Comparison of ENCODE assay signal across 26 mouse cellular contexts in genomic region chr1:176310174-176310573, GRCm38 (mm10). TPM values are rescaled to one million over a fixed set of nuclear protein-coding genes. Genes with fewer than 3 reads are reported as not detected.
"Had no signal": no experiment of that assay in that cellular context is flagged by ENCODE, and none has a peak within 500 bp of the region (broad histone marks: within the 10 kb centered on the region; RNA-seq: fewer than 3 reads in every experiment).

No protein-coding gene starts in this region.

- H3K9me3 ChIP-seq: heart, embryonic 10.5 days; heart, embryonic 12.5 days; hindbrain, embryonic 10.5 days; hindbrain, embryonic 12.5 days; intestine, embryonic 15.5 days; limb, embryonic 10.5 days; limb, embryonic 12.5 days; liver, embryonic 13.5 days; liver, embryonic 15.5 days had no signal

- H3K27ac ChIP-seq: gastrocnemius, adult 2 months; heart, embryonic 10.5 days; hindbrain, embryonic 10.5 days; hindbrain, embryonic 12.5 days; hindbrain, embryonic 14.5 days; intestine, embryonic 15.5 days; layer of hippocampus, adult 2 months; left cerebral cortex, adult 2 months; limb, embryonic 10.5 days; limb, embryonic 12.5 days; liver, embryonic 13.5 days; liver, embryonic 15.5 days had no signal

- H3K27me3 ChIP-seq: heart, embryonic 12.5 days; hindbrain, embryonic 12.5 days; intestine, embryonic 15.5 days; limb, embryonic 12.5 days; liver, embryonic 13.5 days; liver, embryonic 15.5 days had no signal

- H3K4me1 ChIP-seq: heart, embryonic 10.5 days; heart, embryonic 12.5 days; hindbrain, embryonic 10.5 days; hindbrain, embryonic 12.5 days; intestine, embryonic 15.5 days; limb, embryonic 12.5 days; liver, embryonic 13.5 days; liver, embryonic 15.5 days had no signal

- H3K4me2 ChIP-seq: heart, embryonic 12.5 days; hindbrain, embryonic 12.5 days; hindbrain, embryonic 14.5 days; intestine, embryonic 15.5 days; limb, embryonic 12.5 days; liver, embryonic 11.5 days; liver, embryonic 13.5 days; liver, embryonic 15.5 days had no signal

- H3K4me3 ChIP-seq: gastrocnemius, adult 2 months; heart, embryonic 10.5 days; heart, embryonic 12.5 days; hindbrain, embryonic 10.5 days; hindbrain, embryonic 12.5 days; intestine, embryonic 15.5 days; layer of hippocampus, adult 2 months; left cerebral cortex, adult 2 months; limb, embryonic 10.5 days; limb, embryonic 12.5 days; liver, embryonic 13.5 days; liver, embryonic 15.5 days had no signal

- H3K36me3 ChIP-seq: heart, embryonic 10.5 days; heart, embryonic 12.5 days; hindbrain, embryonic 10.5 days; hindbrain, embryonic 12.5 days; intestine, embryonic 15.5 days; limb, embryonic 10.5 days; limb, embryonic 12.5 days; liver, embryonic 13.5 days; liver, embryonic 15.5 days had no signal

- ATAC-seq: hindbrain, embryonic 16.5 days; inflammation-experienced regulatory T-cells, adult 6 months; intestine, embryonic 15.5 days; intestine, postnatal 0 days had no signal

- H3K9ac ChIP-seq: heart, embryonic 12.5 days; hindbrain, embryonic 12.5 days; hindbrain, embryonic 14.5 days; intestine, embryonic 15.5 days; limb, embryonic 12.5 days; liver, embryonic 13.5 days; liver, embryonic 15.5 days had no signal

- DNase-seq: gastrocnemius, adult 2 months; gastrocnemius, postnatal 10 days; gastrocnemius, postnatal 25 days; heart, adult 18-20 months; heart, postnatal 10 days; heart, postnatal 4 days; kidney, adult 18-20 months; kidney, postnatal 14 days; kidney, postnatal 4 days; liver; liver, embryonic 13.5 days had no signal

RNA-seq across cellular contexts. Expression of gene Pld5, which starts 35.1 kb away (rescaled TPM):
- polyA plus RNA-seq: inflammation-experienced regulatory T-cells, adult 6 months; liver, embryonic 15.5 days had no signal
